Mouse (Mus musculus) CH12.LX (cell line): Measurements from ENCODE around the gene Anp32e.

Experiments
- CTCF ChIP-seq, 2 experiments: IDR thresholded peaks in 1 of 2; conservative IDR thresholded peaks in 1 of 2; 2 replicates each; pipeline ENCODE4 v1.5.1; 2011 to 2012; ENCODE audit warnings: low read depth in 2 of 2, low read length in 2 of 2, improper control_type of control experiment in 1 of 2, inconsistent platforms in 1 of 2, mild to moderate bottlenecking in 1 of 2, moderate library complexity in 1 of 2
- E2F4 ChIP-seq: IDR thresholded peaks from 2 replicates; pipeline ENCODE4 v1.6.1; 2011; ENCODE audit warnings: low read depth, low read length, improper control_type of control experiment; ENCODE audit not compliant: insufficient replicate concordance
- TBP ChIP-seq: conservative IDR thresholded peaks from 2 replicates; pipeline ENCODE4 v1.6.1; 2011; ENCODE audit warnings: low read depth, low read length, improper control_type of control experiment
- UBTF ChIP-seq: IDR thresholded peaks from 2 replicates; pipeline ENCODE4 v1.6.1; 2012; ENCODE audit warnings: low read depth, mild to moderate bottlenecking, inconsistent platforms, low read length, improper control_type of control experiment, moderate library complexity

DNA sequence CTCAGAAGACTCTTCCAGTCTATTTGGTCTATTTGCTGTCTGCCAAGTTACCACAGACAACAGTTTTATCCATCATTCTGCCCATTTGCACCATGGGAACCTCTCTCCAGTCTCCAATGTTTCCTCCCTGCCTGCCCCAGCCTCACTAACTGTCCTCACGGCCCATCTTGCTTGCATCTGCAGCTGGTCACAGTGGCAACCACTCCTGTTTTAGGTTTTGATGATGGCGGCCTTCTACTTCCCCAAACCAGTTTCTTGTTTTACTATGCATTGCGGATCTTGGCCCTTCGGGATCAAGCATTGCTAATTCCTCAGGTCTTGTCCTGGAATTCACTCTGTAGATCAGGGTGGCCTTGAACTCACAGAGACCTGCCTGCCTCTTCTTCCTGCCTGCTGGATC lies 53.1 kb downstream of the Anp32e start:
- TF ChIP-seq CTCF (conservative IDR thresholded peaks at IDR 0.05 in 1 of 2, IDR thresholded peaks at IDR 0.05 in 1 of 2; ENCODE audit: low read depth in 2 of 2, low read length in 2 of 2) (no peak), TBP (no peak), UBTF (no peak), E2F4 (no peak)
